Mouse (Mus musculus): ENCODE data around the gene Ctnnbl1. TPM values are rescaled to one million over a fixed set of nuclear protein-coding genes. Genes with fewer than 3 reads are reported as not detected.

Gene Ctnnbl1
- total and polyA plus RNA-seq, 3 experiments: 46.0 to 57.2 (median 48.6) TPM

DNA sequence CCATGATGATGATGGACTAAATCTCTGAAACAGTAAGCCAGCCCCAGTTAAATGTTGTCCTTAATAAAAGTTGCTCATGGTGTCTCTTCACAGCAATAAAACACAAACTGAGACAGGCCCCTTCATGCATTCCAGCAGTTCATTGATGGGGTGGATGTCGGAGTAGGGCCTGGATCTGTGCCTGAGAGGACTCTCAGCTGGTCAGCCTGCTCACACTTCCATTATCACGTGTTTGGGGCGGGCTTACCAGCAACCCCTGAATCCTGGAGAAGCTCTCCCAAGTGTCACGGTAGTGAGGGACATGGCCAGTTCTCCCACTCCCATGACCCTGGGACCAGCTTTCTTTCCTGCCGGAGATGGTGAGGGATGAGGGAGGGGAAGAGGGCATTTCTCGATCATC, 24.5 kb upstream of the Ctnnbl1 start:
- Histone ChIP-seq H3K27ac (ENCODE audit: insufficient read depth, low read depth) (no peak overlapping the region), H3K4me2 (ENCODE audit: insufficient read depth, low read depth, poor library complexity, severe bottlenecking) (no peak overlapping the region), H3K9ac (ENCODE audit: insufficient read depth, low read depth) (no peak overlapping the region), H3K4me1 (ENCODE audit: control insufficient read depth in 1 of 2, insufficient read depth in 2 of 2) (no peaks in the 10 kb centered on the region; a peak in 1 of 4 replicates), H3K36me3 (replicated peaks in 1 of 2; ENCODE audit: control insufficient read depth in 1 of 2, insufficient read depth in 1 of 2, low read length in 1 of 2) (no peaks in the 10 kb centered on the region), H3K27me3 (replicated peaks) (peaks cover 39% of the 10 kb centered on the region), H3K79me2 (replicated peaks; ENCODE audit: control insufficient read depth, extremely low read depth, insufficient read depth, poor library complexity, severe bottlenecking) (no peaks in the 10 kb centered on the region), H3K4me3 (replicated peaks in 1 of 3; ENCODE audit: low read depth in 2 of 3, low read length in 2 of 3, poor library complexity in 1 of 3) (no peak overlapping the region), H3K9me3 (replicated peaks; ENCODE audit: low read length) (no peaks in the 10 kb centered on the region)
- dilution Hi-C loops (cut with MboI; ENCODE audit: extremely low pct_ligation_motif_present, extremely low pct_unique_long_range_greater_than_20kb, low sequenced_read_pairs) (no loop called here), in situ Hi-C loops (cut with MboI; ENCODE audit: low pct_ligation_motif_present, low pct_unique_long_range_greater_than_20kb, low sequenced_read_pairs) (no loop called here)
- TF ChIP-seq EP300 (IDR thresholded peaks at IDR 0.05; ENCODE audit: low read length) (no peak), MEF2A (IDR thresholded peaks at IDR 0.05; ENCODE audit: borderline replicate concordance, low read depth, low read length) (no peak), POLR2A (IDR thresholded peaks at IDR 0.05; ENCODE audit: low read depth, low read length) (no peak), TCF12 (IDR thresholded peaks at IDR 0.05; ENCODE audit: low read depth, low read length) (no peak), ZNF384 (IDR thresholded peaks at IDR 0.05; ENCODE audit: low read depth, low read length) (no peak), JUN (IDR thresholded peaks at IDR 0.05; ENCODE audit: insufficient read depth, low read depth, low read length) (no peak), HCFC1 (IDR thresholded peaks at IDR 0.05; ENCODE audit: low read depth, low read length) (no peak), GABPA (IDR thresholded peaks at IDR 0.05; ENCODE audit: insufficient replicate concordance, low read depth, low read length) (no peak), ZC3H11A (IDR thresholded peaks at IDR 0.05; ENCODE audit: low read depth, low read length) (no peak), ZKSCAN1 (IDR thresholded peaks at IDR 0.05; ENCODE audit: borderline replicate concordance, low read depth, low read length) (no peak), MAZ (IDR thresholded peaks at IDR 0.05; ENCODE audit: low read depth, low read length) (no peak), ETS1 (conservative IDR thresholded peaks at IDR 0.05; ENCODE audit: low read depth, low read length) (no peak), MXI1 (IDR thresholded peaks at IDR 0.05; ENCODE audit: low read depth, low read length) (no peak), SIN3A (IDR thresholded peaks at IDR 0.05; ENCODE audit: low read length) (no peak), RCOR1 (conservative IDR thresholded peaks at IDR 0.05; ENCODE audit: low read depth, low read length) (no peak), TBP (conservative IDR thresholded peaks at IDR 0.05; ENCODE audit: low read depth, low read length) (no peak), POLR2AphosphoS2 (IDR thresholded peaks at IDR 0.05; ENCODE audit: low read depth, low read length) (no peak), CHD1 (IDR thresholded peaks at IDR 0.05; ENCODE audit: low read depth, low read length) (no peak), USF1 (IDR thresholded peaks at IDR 0.05; ENCODE audit: low read depth, low read length) (no peak)
- no peak for DNase-seq (ENCODE audit: extremely low read depth)

DNA sequence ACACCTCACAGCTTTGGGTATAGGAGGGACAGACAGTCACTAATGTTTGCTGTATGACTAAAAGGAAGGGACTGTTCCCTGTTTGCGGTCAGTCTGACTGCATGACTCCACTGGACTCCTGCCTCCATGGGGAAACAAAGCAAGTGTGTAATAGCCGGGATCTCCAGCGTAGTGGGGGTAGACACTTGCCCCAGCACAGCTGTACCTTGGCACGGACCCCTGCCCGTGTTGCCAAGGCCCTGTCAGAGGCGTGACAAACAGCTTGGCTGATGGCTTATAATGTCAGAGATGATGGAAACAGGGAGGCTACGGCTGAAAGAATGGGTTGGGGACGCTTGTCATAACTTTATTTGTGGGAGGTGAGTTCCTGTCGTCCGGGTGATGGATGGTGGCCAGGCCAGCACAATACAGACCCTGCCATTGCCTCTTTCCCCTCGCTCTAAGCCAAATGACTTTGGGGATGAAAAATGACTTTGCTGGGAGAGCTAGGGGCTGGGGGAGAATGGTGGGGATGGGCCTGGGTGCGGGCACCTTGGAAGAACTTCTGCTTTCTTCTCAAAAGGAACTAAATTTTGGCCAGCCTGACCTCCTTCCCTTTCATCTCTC, 21.5 kb upstream of the Ctnnbl1 start:
- Histone ChIP-seq H3K9me3 (replicated peaks; ENCODE audit: low read length) (peaks cover 2% of the 10 kb centered on the region), H3K4me2 (ENCODE audit: insufficient read depth, low read depth, poor library complexity, severe bottlenecking) (no peak overlapping the region), H3K4me1 (ENCODE audit: control insufficient read depth in 1 of 2, insufficient read depth in 2 of 2) (no peaks in the 10 kb centered on the region), H3K27ac (ENCODE audit: insufficient read depth, low read depth) (no peak overlapping the region), H3K79me2 (replicated peaks; ENCODE audit: control insufficient read depth, extremely low read depth, insufficient read depth, poor library complexity, severe bottlenecking) (no peaks in the 10 kb centered on the region), H3K9ac (ENCODE audit: insufficient read depth, low read depth) (no peak overlapping the region), H3K36me3 (replicated peaks in 1 of 2; ENCODE audit: control insufficient read depth in 1 of 2, insufficient read depth in 1 of 2, low read length in 1 of 2) (no peaks in the 10 kb centered on the region), H3K4me3 (replicated peaks in 1 of 3; ENCODE audit: low read depth in 2 of 3, low read length in 2 of 3, poor library complexity in 1 of 3) (no peak overlapping the region), H3K27me3 (replicated peaks) (peaks cover 53% of the 10 kb centered on the region)
- no peak for TF ChIP-seq HCFC1 (IDR thresholded peaks at IDR 0.05; ENCODE audit: low read depth, low read length)
- dilution Hi-C loops (cut with MboI; ENCODE audit: extremely low pct_ligation_motif_present, extremely low pct_unique_long_range_greater_than_20kb, low sequenced_read_pairs): no loop called here
- DNase-seq (ENCODE audit: extremely low read depth): no peak
- in situ Hi-C loops (cut with MboI; ENCODE audit: low pct_ligation_motif_present, low pct_unique_long_range_greater_than_20kb, low sequenced_read_pairs): no loop called here
